Mouse (Mus musculus) urinary bladder, adult 2 months (tissue): ENCODE results near the gene Bpifb3. TPM values are rescaled to one million over a fixed set of nuclear protein-coding genes. Genes with fewer than 3 reads are reported as not detected.

ENCODE experiments used
- polyA plus RNA-seq: library from polyadenylated mRNA; depleted of rRNA; stranded (reverse); fragments of >200 nt; gene quantifications from 2 replicates; pipeline ENCODE4 v1.2.3, GENCODE M21; 2012; rRNA removed

The Bpifb3 gene
- polyA plus RNA-seq, 1 experiment, result not detected

Other genes with a start within 250 kb of the Bpifb3 start
- gene Dnmt3c, start 221.6 kb upstream of the Bpifb3 start, polyA plus RNA-seq, result not detected in 2 replicates
- 37.1 and 43.2 TPM in 2 replicates for gene Mapre1, start 177.0 kb upstream of the Bpifb3 start, polyA plus RNA-seq
- 0.29 and 0.37 TPM in 2 replicates for gene Efcab8, start 138.3 kb upstream of the Bpifb3 start, polyA plus RNA-seq
- not detected in 2 replicates for gene Sun5, start 47.1 kb upstream of the Bpifb3 start, polyA plus RNA-seq
- not detected in 2 replicates for gene Bpifb2, start 43.2 kb upstream of the Bpifb3 start, polyA plus RNA-seq
- gene Bpifb6, start 17.8 kb upstream of the Bpifb3 start, polyA plus RNA-seq, result 0.07 TPM in 1 of 2 replicates, not detected in the other
- not detected in 2 replicates for gene Bpifb4, start 20.0 kb downstream of the Bpifb3 start, polyA plus RNA-seq
- gene Bpifa6, start 56.7 kb downstream of the Bpifb3 start, polyA plus RNA-seq, result 0.11 TPM in 1 of 2 replicates, not detected in the other
- gene Bpifa2, start 90.0 kb downstream of the Bpifb3 start, polyA plus RNA-seq, result not detected in 2 replicates
- not detected in 2 replicates for gene Bpifa3, start 212.1 kb downstream of the Bpifb3 start, polyA plus RNA-seq
- not detected in 2 replicates for gene Bpifa1, start 224.7 kb downstream of the Bpifb3 start, polyA plus RNA-seq
- gene Bpifa5, start 244.4 kb downstream of the Bpifb3 start, polyA plus RNA-seq, result not detected in 2 replicates